Mouse (Mus musculus): Measurements from ENCODE around the gene Cdh13.
A peak's percentile ranks its signal among the peaks of the same experiment; 100 is the strongest.

The Cdh13 gene

DNA sequence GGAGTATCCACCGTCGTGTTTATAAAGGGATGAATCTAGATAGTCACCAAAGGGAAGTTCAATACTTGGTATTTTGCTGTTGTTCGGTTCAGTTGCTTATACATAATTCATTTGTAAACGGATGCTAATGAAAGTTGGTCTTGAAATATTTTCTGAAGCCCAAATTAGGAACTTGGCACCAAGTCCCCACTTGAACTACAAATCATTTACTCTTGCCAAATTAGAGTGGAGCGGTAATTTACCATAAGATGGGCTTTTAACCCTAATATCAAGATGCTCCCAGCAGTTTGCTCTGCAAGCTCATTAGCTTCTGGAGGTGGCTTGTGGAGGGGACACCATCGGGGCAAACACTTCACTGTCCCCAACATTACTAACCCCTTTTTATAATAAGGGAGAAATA, 164.5 kb downstream of the Cdh13 start:
- no peak for DNase-seq (ENCODE audit: low read depth)

DNA sequence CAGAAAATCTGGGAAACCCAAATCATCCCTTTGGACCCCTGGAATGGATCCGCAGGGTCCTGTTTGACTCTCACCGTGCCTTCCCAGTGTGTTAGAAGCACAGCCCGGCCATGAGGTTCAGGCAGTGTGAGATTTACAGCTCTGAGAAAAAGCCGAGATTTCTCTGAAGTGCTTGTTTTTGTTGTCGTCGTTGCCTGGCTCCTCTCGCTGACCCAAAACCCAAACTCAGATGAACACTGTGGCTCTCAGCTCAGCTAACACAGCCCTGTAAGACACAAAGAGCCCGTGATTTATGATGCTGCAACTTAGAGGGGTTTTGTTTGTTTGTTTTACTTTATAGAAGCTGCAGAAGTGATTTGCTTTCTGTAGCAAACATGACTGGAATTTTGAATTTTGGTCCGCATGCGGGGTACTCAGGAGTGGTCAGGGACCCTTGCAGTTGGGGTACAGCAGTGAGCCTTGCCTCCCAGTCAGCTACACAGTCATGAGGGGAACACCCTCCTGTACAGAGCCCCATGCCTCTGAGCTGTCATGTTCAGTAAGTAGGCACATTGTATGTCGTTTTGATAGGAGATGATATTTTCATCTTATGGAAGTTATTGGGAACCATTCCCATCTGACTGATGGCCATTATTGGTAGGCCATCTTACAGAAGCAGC, 169.0 kb downstream of the Cdh13 start:
- DNase-seq (ENCODE audit: low read depth) = no peak

GRCm38 (mm10) chr8:118455245-118455644, 171.7 kb downstream of the Cdh13 start:
- peak; percentile 25 for DNase-seq (ENCODE audit: low read depth)

GRCm38 (mm10) chr8:118465330-118465948, 181.9 kb downstream of the Cdh13 start:
- DNase-seq (ENCODE audit: low read depth) = no peak

DNA sequence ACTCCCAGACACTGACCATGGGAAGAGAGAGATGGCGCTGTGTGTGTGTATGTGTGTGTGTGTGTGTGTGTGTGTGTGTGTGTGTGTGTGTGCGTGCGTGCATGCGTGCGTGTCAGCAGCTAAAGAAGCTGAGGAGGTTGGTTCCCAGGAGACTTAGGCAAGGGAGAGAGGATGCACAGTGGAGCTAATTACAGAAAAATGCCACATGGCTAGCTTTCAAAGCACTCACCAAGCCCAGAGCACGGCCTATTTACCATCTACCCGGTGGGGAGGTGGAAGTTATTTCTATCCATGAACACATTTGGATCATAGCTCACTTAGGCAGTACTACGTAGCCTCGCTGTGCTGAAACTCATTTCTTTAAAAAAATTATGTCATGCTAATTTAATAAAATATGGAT, 194.1 kb downstream of the Cdh13 start:
- no peak for DNase-seq (ENCODE audit: low read depth)

DNA sequence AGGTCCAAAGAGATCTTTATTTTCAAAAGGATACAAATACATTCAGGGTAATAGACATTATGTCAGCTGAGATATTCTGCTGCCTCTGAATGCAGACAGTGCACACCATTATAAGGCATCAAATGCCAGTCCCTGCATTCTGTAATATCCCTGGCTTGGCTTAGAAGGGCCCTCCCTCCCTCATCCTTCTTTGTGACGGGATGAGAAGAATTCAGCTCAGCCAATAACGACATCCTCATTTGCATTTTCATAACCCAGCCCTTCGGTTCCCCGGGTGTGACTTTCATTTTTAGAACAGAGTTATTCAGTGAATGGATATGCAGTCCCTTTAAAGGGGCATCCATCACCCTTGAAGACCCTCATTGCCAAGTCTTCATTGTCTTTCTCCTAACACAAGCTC, 205.2 kb downstream of the Cdh13 start:
- no peak for DNase-seq (ENCODE audit: low read depth)

- no peak for DNase-seq (ENCODE audit: low read depth)
Observed at GRCm38 (mm10) chr8:118502509-118502908, 219.0 kb downstream of the Cdh13 start.

GRCm38 (mm10) chr8:118509426-118509825, 225.9 kb downstream of the Cdh13 start:
- DNase-seq (ENCODE audit: low read depth) = no peak

GRCm38 (mm10) chr8:118513259-118513658, 229.7 kb downstream of the Cdh13 start:
- DNase-seq (ENCODE audit: low read depth) = no peak

GRCm38 (mm10) chr8:118515616-118516015, 232.1 kb downstream of the Cdh13 start:
- no peak for DNase-seq (ENCODE audit: low read depth)

DNA sequence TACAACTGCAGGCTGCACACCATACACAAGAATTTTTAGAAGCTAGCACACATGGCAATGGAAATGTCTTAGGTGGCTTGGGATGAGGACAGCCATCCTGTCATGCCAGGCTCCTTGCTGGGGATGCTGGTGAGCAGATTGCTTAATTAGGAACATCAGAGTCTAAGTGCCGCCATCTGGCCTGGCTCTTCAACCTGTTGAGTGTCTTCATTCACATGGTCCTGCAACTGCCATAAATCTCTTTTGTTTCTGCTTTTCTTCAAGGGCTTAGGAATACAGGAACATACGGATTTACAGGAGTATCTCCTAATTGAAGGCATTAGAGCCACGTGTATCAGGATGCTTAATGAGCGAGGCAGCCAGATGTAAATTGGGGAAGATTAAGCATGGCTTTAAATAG, 233.5 kb downstream of the Cdh13 start:
- DNase-seq (ENCODE audit: low read depth) = no peak

- peak; percentile 42 for DNase-seq (ENCODE audit: low read depth)
Observed at GRCm38 (mm10) chr8:118518030-118518741, 234.7 kb downstream of the Cdh13 start.

DNA sequence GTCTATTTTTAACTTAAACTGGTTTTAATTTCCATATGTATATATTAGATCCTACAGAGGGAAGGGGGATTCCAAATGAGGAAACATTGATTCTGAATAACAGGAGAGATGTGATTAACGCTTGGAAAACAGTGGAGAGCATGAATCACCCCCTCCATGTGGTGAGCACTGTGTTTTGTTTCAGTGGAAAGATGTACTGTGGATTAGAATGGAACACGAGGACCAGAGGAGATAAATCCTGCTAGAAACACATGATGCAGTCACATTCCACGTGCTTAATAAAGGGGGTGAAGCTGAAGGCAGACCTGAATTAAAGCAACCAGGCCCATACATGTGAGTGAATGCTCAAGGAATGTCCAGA, 235.2 kb downstream of the Cdh13 start:
- DNase-seq (ENCODE audit: low read depth) = no peak

GRCm38 (mm10) chr8:118523922-118524321, 240.4 kb downstream of the Cdh13 start:
- no peak for DNase-seq (ENCODE audit: low read depth)

DNA sequence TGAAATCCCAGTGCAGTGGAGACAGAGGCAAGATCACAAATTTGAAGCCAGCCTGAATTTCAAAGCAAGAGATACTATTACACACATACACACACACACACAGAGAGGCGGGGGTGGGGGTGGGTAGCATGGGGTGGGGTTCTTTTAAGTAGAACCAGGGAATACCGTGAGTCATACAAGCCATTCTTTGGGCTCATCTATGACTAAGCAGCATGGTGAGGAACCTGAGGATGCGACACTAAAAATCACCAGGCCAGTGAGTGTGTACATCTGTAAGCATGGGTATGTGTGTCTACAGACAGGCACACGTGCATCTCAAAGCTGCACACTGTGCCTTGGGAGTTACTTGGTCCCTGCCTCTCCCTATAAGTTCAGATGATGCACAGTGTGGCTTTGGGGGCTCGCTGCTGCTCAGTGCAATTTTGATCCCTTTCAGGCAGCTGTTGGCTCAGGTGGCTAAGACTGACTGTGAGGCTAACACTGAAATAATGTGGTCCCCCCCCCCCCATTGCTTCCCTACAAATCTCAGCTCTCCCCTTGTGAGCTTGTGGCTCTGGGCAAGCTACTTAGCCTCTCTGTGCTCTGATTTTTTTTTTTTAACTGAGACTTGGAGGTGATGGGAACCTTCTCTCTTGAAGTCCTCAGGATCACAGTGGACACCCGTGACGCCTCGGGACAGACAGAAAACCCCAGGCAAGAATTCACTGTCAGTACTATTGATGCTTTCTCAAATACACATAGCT, 255.5 kb downstream of the Cdh13 start:
- no peak for DNase-seq (ENCODE audit: low read depth)

DNA sequence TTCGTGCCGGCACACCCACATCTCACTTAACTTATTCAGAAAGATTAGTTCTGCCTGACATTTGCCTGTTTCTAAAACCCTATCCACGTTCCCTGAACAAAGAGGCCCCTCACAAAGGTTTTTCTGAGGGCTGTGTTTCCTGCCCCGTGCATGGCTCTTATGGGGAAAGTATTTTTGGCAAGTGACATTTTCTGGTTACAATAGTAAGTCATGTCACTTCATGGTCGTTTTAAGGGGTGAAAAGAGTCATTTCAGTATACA, 256.0 kb downstream of the Cdh13 start:
- no peak for DNase-seq (ENCODE audit: low read depth)

DNA sequence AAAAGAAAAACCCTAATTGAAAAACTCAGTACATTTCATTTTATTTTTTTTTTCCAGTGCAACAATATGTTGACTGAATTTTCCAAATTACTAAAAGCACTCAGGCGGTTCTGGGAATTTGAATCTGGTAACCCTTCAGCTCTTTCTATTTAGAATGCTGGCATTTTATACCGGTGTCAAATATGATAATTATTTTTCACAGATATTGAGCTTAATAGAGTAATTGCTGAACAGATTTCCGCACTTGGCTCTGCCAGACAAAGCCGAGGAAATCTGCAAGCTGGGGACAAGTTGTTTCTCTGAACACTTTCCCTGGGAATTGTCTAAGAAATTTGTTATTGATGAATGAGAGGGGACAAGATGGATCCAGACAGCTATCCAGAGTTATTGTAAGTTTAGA, 256.4 kb downstream of the Cdh13 start:
- no peak for DNase-seq (ENCODE audit: low read depth)

- DNase-seq (ENCODE audit: low read depth) = no peak
Observed at GRCm38 (mm10) chr8:118552397-118552796, 268.9 kb downstream of the Cdh13 start.

DNA sequence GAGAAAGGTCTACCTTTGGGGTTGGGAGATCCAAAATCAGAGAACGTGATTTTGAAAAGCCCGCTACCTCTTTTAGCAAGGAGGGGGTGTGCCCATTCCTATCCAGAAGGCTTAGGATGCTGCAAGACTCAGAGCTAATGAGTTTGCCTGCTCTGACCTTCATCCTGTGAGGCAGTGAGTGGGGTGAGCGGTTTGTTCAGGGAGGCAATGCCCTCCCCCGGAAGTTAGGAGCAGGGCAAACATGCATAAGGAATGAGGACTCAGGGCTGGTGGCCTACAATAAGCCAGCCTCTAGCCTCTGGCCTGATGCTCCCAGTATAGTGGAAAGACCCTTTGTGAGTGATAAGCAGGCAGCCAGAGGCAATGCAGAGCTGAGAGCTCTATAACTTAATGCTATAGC, 269.3 kb downstream of the Cdh13 start:
- no peak for DNase-seq (ENCODE audit: low read depth)

DNA sequence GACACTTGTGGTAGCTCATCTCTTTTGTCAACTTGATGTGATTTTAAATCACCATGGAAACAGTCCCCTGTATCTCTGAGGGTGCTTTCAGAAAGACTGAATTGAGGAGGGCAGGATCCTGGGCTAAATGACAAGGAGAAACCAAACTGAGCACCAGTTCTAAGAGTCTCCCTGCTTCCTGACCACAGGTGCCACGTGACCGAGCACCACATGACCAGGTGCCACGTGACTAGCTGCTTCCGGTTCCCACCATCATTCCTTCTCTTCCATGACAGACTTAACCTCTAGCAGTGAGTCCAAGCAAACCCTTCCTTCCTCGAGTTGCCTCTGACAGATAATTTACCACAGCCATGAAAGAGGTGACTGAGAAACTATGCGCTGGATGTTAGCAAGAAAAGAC, 280.5 kb downstream of the Cdh13 start:
- no peak for DNase-seq (ENCODE audit: low read depth)

- DNase-seq (ENCODE audit: low read depth) = no peak
Observed at GRCm38 (mm10) chr8:118565186-118565585, 281.7 kb downstream of the Cdh13 start.

- peak; percentile 1 for DNase-seq (ENCODE audit: low read depth)
Observed at GRCm38 (mm10) chr8:118565887-118566747, 282.6 kb downstream of the Cdh13 start.

Data from fibroblast of lung, adult 2 months (primary cell).